Mouse (Mus musculus) olfactory bulb, adult 2 months (tissue): ENCODE measurements around the gene Cpd. TPM values are rescaled to one million over a fixed set of nuclear protein-coding genes. Genes with fewer than 3 reads are reported as not detected.

ENCODE experiments used
- H3K27ac ChIP-seq: fragments of 200-500 bp; 2 replicates; pipeline ENCODE4 v1.5.1; 2012; ENCODE audit warnings: low read depth, low read length; ENCODE audit not compliant: insufficient read depth
- H3K4me1 ChIP-seq: fragments of 200-500 bp; 2 replicates; pipeline ENCODE4 v1.6.1; 2012; ENCODE audit warnings: low read length; ENCODE audit not compliant: control insufficient read depth, insufficient read depth
- H3K4me3 ChIP-seq: fragments of 200-500 bp; 2 replicates; pipeline ENCODE4 v1.5.1; 2012; ENCODE audit warnings: mild to moderate bottlenecking, low read depth, low read length, moderate library complexity; ENCODE audit not compliant: insufficient read depth
- CTCF ChIP-seq: fragments of 200-500 bp; IDR thresholded peaks from 2 replicates; pipeline ENCODE4 v1.5.1; 2012; ENCODE audit warnings: low read depth, mild to moderate bottlenecking, low read length, moderate library complexity; ENCODE audit not compliant: insufficient read depth
- POLR2A ChIP-seq: fragments of 200-500 bp; IDR thresholded peaks from 2 replicates; pipeline ENCODE4 v1.6.1; 2012; ENCODE audit warnings: mild to moderate bottlenecking, low read depth, low read length, moderate library complexity; ENCODE audit not compliant: insufficient read depth
- WGBS: fragments of 180-500 bp; shearing (Covaris S2); methylation state at CpG from one replicate; pipeline ENCODE4 v1.1.7; 2018; 5-methylcytosine and 5-hydroxymethylcytosine counted together
- polyA plus RNA-seq: library from polyadenylated mRNA; stranded (reverse); fragments of >200 nt; gene quantifications from 2 replicates; pipeline ENCODE4 v1.2.4, GENCODE M21; 2012; ENCODE audit warnings: low replicate concordance; ENCODE audit not compliant: missing spikeins, insufficient read depth, insufficient read length

The Cpd gene
- polyA plus RNA-seq, 1 experiment: not detected

GRCm38 (mm10) chr11:76742511-76742910 is 104.3 kb downstream of the Cpd start:
- 95% methylated on average over 7 of the region's 7 CpGs for WGBS
- TF ChIP-seq POLR2A: no peak
- no peak for TF ChIP-seq CTCF
- no peaks in the 10 kb centered on the region for H3K4me1 ChIP-seq
- no peak overlapping the region for H3K4me3 ChIP-seq
- no peak overlapping the region for H3K27ac ChIP-seq

DNA sequence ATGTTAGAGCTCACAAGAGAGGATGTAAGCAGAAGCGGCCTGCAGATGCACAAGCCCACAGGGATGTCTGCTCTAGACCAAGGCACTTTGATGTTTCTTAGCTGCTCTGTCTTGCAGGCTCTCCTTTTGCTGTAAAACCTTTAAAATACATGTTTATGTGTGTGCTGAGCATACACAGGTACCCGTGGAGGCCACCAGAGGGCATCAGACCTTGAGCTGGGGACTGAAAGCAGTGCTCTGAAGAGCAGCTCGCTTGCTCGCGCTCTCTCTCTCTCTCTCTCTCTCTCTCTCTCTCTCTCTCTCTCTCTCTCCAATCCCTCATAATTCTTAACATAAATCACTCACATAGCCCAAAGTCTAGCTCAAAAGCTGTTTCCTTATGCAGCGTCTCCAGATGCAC is 107.7 kb downstream of the Cpd start:
- H3K4me1 ChIP-seq: peaks cover 5% of the 10 kb centered on the region; the same call in 1 of the 2 replicates
- no peak overlapping the region for H3K27ac ChIP-seq
- TF ChIP-seq POLR2A (no peak), CTCF (no peak)
- WGBS: 73% methylated on average over 6 of the region's 6 CpGs
- H3K4me3 ChIP-seq: no peak overlapping the region

- peaks cover 7% of the 10 kb centered on the region; the same call in 1 of the 2 replicates for H3K4me1 ChIP-seq
- H3K27ac ChIP-seq: no peak overlapping the region
- WGBS: 75% methylated on average over 4 of the region's 4 CpGs
- no peak for TF ChIP-seq CTCF
- TF ChIP-seq POLR2A: no peak
- no peak overlapping the region for H3K4me3 ChIP-seq
Observed at GRCm38 (mm10) chr11:76735753-76736324, 111.0 kb downstream of the Cpd start.

- peaks cover 7% of the 10 kb centered on the region; the same call in 1 of the 2 replicates for H3K4me1 ChIP-seq
- H3K27ac ChIP-seq: peak overlapping the region; percentile 88; the same call in 1 of the 2 replicates
- WGBS: 29% methylated on average over 3 of the region's 3 CpGs
- TF ChIP-seq POLR2A (no peak), CTCF (no peak)
- no peak overlapping the region for H3K4me3 ChIP-seq
Observed at GRCm38 (mm10) chr11:76734560-76734959, 112.3 kb downstream of the Cpd start.

- TF ChIP-seq POLR2A (no peak), CTCF (no peak)
- Histone ChIP-seq H3K4me3 (no peak overlapping the region), H3K27ac (no peak overlapping the region), H3K4me1 (peaks cover 7% of the 10 kb centered on the region; the same call in 1 of the 2 replicates)
- 83% methylated on average over 3 of the region's 3 CpGs for WGBS
Observed at GRCm38 (mm10) chr11:76730650-76731049, 116.2 kb downstream of the Cpd start.

Other genes with a start within 250 kb of the Cpd start
- 133 and 244 TPM in 2 replicates for gene Abr, start 224.7 kb downstream of the Cpd start, polyA plus RNA-seq
- not detected in 2 replicates for gene Bhlha9, start 174.5 kb downstream of the Cpd start, polyA plus RNA-seq
- gene Trarg1, start 167.2 kb downstream of the Cpd start, polyA plus RNA-seq: not detected in 2 replicates
- gene Gosr1, start 83.4 kb downstream of the Cpd start, polyA plus RNA-seq: 143 TPM in 1 of 2 replicates, not detected in the other
- gene Tmigd1, start 55.1 kb upstream of the Cpd start, polyA plus RNA-seq: not detected in 2 replicates
- gene Blmh, start 77.8 kb upstream of the Cpd start, polyA plus RNA-seq: 159 TPM in 1 of 2 replicates, not detected in the other
- gene Slc6a4, start 151.6 kb upstream of the Cpd start, polyA plus RNA-seq: not detected in 2 replicates
- gene Nsrp1, start 231.4 kb upstream of the Cpd start, polyA plus RNA-seq: not detected in 2 replicates